Mouse (Mus musculus): ENCODE measurements around the gene Guca1b. TPM values are rescaled to one million over a fixed set of nuclear protein-coding genes. Genes with fewer than 3 reads are reported as not detected.

Gene Guca1b
- total and polyA plus RNA-seq, 3 experiments: 1.3 to 3.1 TPM; not detected in 1

- H3K27me3 ChIP-seq (ENCODE audit: control insufficient read depth in 1 of 2, insufficient read depth in 2 of 2, low read length in 2 of 2): peaks cover 0 to 2% of the 10 kb centered on the region in 2 experiments; a peak in 1 of 4 replicates
- no peaks in the 10 kb centered on the region; a peak in 1 of 4 replicates for H3K4me1 ChIP-seq (ENCODE audit: control insufficient read depth in 1 of 2, insufficient read depth in 2 of 2, low read length in 2 of 2)
- no peaks in the 10 kb centered on the region for H3K79me2 ChIP-seq (ENCODE audit: control insufficient read depth, insufficient read depth, low read length, poor library complexity)
- no peaks in the 10 kb centered on the region for H3K36me3 ChIP-seq (ENCODE audit: control insufficient read depth in 1 of 2, insufficient read depth in 2 of 2, low read length in 2 of 2)
- no peak overlapping the region for H3K27ac ChIP-seq (ENCODE audit: control insufficient read depth, low read depth, low read length)
- H3K9ac ChIP-seq (ENCODE audit: control insufficient read depth, low read depth, low read length, poor library complexity, severe bottlenecking): no peak overlapping the region
- no peak overlapping the region for H3K4me3 ChIP-seq (ENCODE audit: control insufficient read depth in 1 of 2, insufficient read depth in 1 of 2, low read depth in 2 of 2, low read length in 2 of 2)
- no peak for DNase-seq (ENCODE audit: low read depth, low spot score)
- H3K9me3 ChIP-seq (replicated peaks; ENCODE audit: insufficient read depth, low read length): no peaks in the 10 kb centered on the region
- TF ChIP-seq GATA1 (IDR thresholded peaks at IDR 0.05; ENCODE audit: low read depth, low read length): no peak
- TF ChIP-seq TCF12 (IDR thresholded peaks at IDR 0.05; ENCODE audit: low read depth, low read length): no peak
- TF ChIP-seq ETS1 (IDR thresholded peaks at IDR 0.05; ENCODE audit: low read depth, low read length): no peak
- no peak for TF ChIP-seq MAFK (IDR thresholded peaks at IDR 0.05; ENCODE audit: borderline replicate concordance, low read depth, low read length)
- no peak for TF ChIP-seq ZMIZ1 (IDR thresholded peaks at IDR 0.05; ENCODE audit: low read depth, low read length)
- no peak for TF ChIP-seq KAT2A (conservative IDR thresholded peaks at IDR 0.05; ENCODE audit: low read depth, low read length)
- TF ChIP-seq POLR2AphosphoS2 (IDR thresholded peaks at IDR 0.05; ENCODE audit: low read length): no peak
- TF ChIP-seq USF2 (IDR thresholded peaks at IDR 0.05; ENCODE audit: borderline replicate concordance in 1 of 2, insufficient read depth in 1 of 2, low read depth in 1 of 2, low read length in 2 of 2): no peak
- TF ChIP-seq SMC3 (IDR thresholded peaks at IDR 0.05; ENCODE audit: low read depth, low read length): no peak
These were observed 39.0 kb downstream of the Guca1b start for GRCm38 (mm10) chr17:47424186-47424585.

DNA sequence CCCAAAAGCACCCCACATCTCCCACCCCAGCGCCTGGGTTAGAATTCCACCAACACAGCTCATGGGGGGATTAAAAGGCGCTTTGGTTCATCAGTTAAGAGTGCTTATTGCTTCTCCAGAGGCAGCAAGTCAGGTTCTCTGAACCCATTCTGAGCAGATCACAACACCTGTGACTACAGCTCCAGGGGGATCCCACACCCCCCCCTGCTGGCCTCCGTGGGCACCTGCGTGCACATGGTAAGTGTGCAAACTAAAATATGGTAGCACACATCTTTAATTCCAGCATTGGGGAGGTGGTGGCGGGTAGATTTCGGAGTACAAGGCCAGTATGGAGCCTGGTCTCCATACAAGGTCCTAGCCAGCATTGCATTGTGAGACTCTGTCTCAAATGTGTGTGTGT is 42.1 kb downstream of the Guca1b start:
- Histone ChIP-seq H3K4me1 (ENCODE audit: control insufficient read depth in 1 of 2, insufficient read depth in 2 of 2, low read length in 2 of 2) (no peaks in the 10 kb centered on the region; a peak in 1 of 4 replicates), H3K4me3 (ENCODE audit: control insufficient read depth in 1 of 2, insufficient read depth in 1 of 2, low read depth in 2 of 2, low read length in 2 of 2) (no peak overlapping the region), H3K79me2 (ENCODE audit: control insufficient read depth, insufficient read depth, low read length, poor library complexity) (no peaks in the 10 kb centered on the region), H3K27ac (ENCODE audit: control insufficient read depth, low read depth, low read length) (no peak overlapping the region), H3K9ac (ENCODE audit: control insufficient read depth, low read depth, low read length, poor library complexity, severe bottlenecking) (no peak overlapping the region), H3K36me3 (ENCODE audit: control insufficient read depth in 1 of 2, insufficient read depth in 2 of 2, low read length in 2 of 2) (no peaks in the 10 kb centered on the region), H3K9me3 (replicated peaks; ENCODE audit: insufficient read depth, low read length) (no peaks in the 10 kb centered on the region), H3K27me3 (ENCODE audit: control insufficient read depth in 1 of 2, insufficient read depth in 2 of 2, low read length in 2 of 2) (peaks cover 0 to 2% of the 10 kb centered on the region in 2 experiments; a peak in 1 of 4 replicates)
- TF ChIP-seq SMC3 (IDR thresholded peaks at IDR 0.05; ENCODE audit: low read depth, low read length): peak; percentile 33; the same call in 1 of the 2 replicates
- peak; percentile 28 to 58 (median 46); a peak in 5 of 6 replicates for TF ChIP-seq CTCF (IDR thresholded peaks at IDR 0.05 in 2 of 3, conservative IDR thresholded peaks at IDR 0.05 in 1 of 3; ENCODE audit: control insufficient read depth in 1 of 3, insufficient read depth in 1 of 3, low read depth in 2 of 3, low read length in 3 of 3, poor library complexity in 1 of 3, severe bottlenecking in 1 of 3)
- TF ChIP-seq RAD21 (IDR thresholded peaks at IDR 0.05; ENCODE audit: low read depth, low read length): peak; percentile 28
- TF ChIP-seq SIN3A (IDR thresholded peaks at IDR 0.05; ENCODE audit: low read length): no peak
- no peak for TF ChIP-seq MYB (IDR thresholded peaks at IDR 0.05; ENCODE audit: low read depth, low read length)
- no peak for TF ChIP-seq E2F4 (IDR thresholded peaks at IDR 0.05; ENCODE audit: borderline replicate concordance, low read depth, low read length)
- DNase-seq (ENCODE audit: low read depth, low spot score): peak; percentile 13

GRCm38 (mm10) chr17:47428831-47429304 is 43.7 kb downstream of the Guca1b start:
- peak; percentile 11 for TF ChIP-seq RAD21 (IDR thresholded peaks at IDR 0.05; ENCODE audit: low read depth, low read length)
- TF ChIP-seq CTCF (IDR thresholded peaks at IDR 0.05 in 2 of 3, conservative IDR thresholded peaks at IDR 0.05 in 1 of 3; ENCODE audit: control insufficient read depth in 1 of 3, insufficient read depth in 1 of 3, low read depth in 2 of 3, low read length in 3 of 3, poor library complexity in 1 of 3, severe bottlenecking in 1 of 3): peak in 2 of 3 experiments; percentile 33 to 37; a peak in 4 of 6 replicates
- no peak for TF ChIP-seq E2F4 (IDR thresholded peaks at IDR 0.05; ENCODE audit: borderline replicate concordance, low read depth, low read length)
- no peak for TF ChIP-seq NELFE (IDR thresholded peaks at IDR 0.05; ENCODE audit: low read depth, low read length)
- TF ChIP-seq SMC3 (IDR thresholded peaks at IDR 0.05; ENCODE audit: low read depth, low read length): peak; percentile 27; the same call in 1 of the 2 replicates
- TF ChIP-seq USF2 (IDR thresholded peaks at IDR 0.05; ENCODE audit: borderline replicate concordance in 1 of 2, insufficient read depth in 1 of 2, low read depth in 1 of 2, low read length in 2 of 2): no peak
- no peak for TF ChIP-seq MAZ (IDR thresholded peaks at IDR 0.05; ENCODE audit: low read depth, low read length)
- no peak for TF ChIP-seq POLR2A (IDR thresholded peaks at IDR 0.05; ENCODE audit: control insufficient read depth in 1 of 2, insufficient read depth in 1 of 2, low read depth in 1 of 2, low read length in 2 of 2, poor library complexity in 1 of 2)
- TF ChIP-seq ZNF384 (IDR thresholded peaks at IDR 0.05; ENCODE audit: low read depth, low read length): no peak
- TF ChIP-seq CHD1 (IDR thresholded peaks at IDR 0.05; ENCODE audit: low read depth, low read length): no peak
- no peak for TF ChIP-seq POLR2AphosphoS5 (IDR thresholded peaks at IDR 0.05; ENCODE audit: borderline replicate concordance, low read depth, low read length)
- peak; percentile 77 for TF ChIP-seq MAFK (IDR thresholded peaks at IDR 0.05; ENCODE audit: borderline replicate concordance, low read depth, low read length)
- H3K79me2 ChIP-seq (ENCODE audit: control insufficient read depth, insufficient read depth, low read length, poor library complexity): no peaks in the 10 kb centered on the region
- no peak overlapping the region for H3K27ac ChIP-seq (ENCODE audit: control insufficient read depth, low read depth, low read length)
- peaks cover 0 to 2% of the 10 kb centered on the region in 2 experiments; a peak in 1 of 4 replicates for H3K27me3 ChIP-seq (ENCODE audit: control insufficient read depth in 1 of 2, insufficient read depth in 2 of 2, low read length in 2 of 2)
- no peak overlapping the region for H3K4me3 ChIP-seq (ENCODE audit: control insufficient read depth in 1 of 2, insufficient read depth in 1 of 2, low read depth in 2 of 2, low read length in 2 of 2)
- peak; percentile 10 for DNase-seq (ENCODE audit: low read depth, low spot score)
- H3K9ac ChIP-seq (ENCODE audit: control insufficient read depth, low read depth, low read length, poor library complexity, severe bottlenecking): no peak overlapping the region
- H3K9me3 ChIP-seq (replicated peaks; ENCODE audit: insufficient read depth, low read length): no peaks in the 10 kb centered on the region
- H3K4me1 ChIP-seq (ENCODE audit: control insufficient read depth in 1 of 2, insufficient read depth in 2 of 2, low read length in 2 of 2): no peaks in the 10 kb centered on the region; a peak in 1 of 4 replicates
- no peaks in the 10 kb centered on the region for H3K36me3 ChIP-seq (ENCODE audit: control insufficient read depth in 1 of 2, insufficient read depth in 2 of 2, low read length in 2 of 2)

Data from MEL (cell line).